Mouse (Mus musculus): ENCODE data around the gene Lancl3. TPM values are rescaled to one million over a fixed set of nuclear protein-coding genes. Genes with fewer than 3 reads are reported as not detected.
"Not testable (repeated sequence)": the region's sequence is repeated elsewhere in the genome, so short reads cannot be mapped to it uniquely, and the experiment has no call there.

Lancl3 gene
- total RNA-seq, 2 experiments from 2014 or later: 4.0 to 5.7 TPM

DNA sequence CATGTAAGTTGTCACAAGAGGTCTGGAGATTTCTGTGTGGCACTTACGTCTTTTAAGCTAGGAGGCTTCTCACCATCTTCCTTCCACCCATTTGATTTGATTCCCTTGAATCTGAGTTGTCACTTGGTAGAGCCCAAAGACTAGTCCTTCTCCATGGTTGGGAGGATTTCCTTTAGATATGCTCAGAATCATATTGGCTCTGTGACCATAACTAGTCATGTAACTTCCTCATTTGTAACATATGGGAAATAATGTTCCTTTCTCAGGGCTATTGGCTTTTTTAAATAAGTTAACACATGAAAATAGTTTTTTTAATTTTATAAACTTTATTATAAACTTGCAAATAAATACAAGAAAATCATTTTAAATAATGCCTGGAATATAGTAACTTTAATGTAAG lies 59.6 kb downstream of the Lancl3 start:
- DNase-seq: no peak

DNA sequence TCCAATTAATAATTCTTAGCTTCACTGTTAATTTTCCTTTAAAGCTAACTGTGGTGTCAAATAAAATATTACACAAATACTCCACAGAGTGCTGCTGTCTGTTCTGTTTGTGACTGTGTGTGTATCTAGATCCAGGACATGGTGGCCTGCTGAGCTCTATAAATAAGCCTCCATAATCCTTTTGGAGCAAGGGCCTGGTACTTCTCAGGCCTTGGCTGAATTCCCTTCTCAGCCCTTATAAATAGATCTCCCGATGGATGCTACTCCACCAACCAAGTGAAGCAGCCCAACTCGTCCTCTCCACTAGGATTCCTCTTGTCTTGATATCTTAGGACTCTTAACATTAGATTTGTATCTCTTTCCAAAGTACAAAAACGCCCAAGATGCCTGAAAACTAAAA lies 71.4 kb downstream of the Lancl3 start:
- peak; percentile 6 for DNase-seq

DNA sequence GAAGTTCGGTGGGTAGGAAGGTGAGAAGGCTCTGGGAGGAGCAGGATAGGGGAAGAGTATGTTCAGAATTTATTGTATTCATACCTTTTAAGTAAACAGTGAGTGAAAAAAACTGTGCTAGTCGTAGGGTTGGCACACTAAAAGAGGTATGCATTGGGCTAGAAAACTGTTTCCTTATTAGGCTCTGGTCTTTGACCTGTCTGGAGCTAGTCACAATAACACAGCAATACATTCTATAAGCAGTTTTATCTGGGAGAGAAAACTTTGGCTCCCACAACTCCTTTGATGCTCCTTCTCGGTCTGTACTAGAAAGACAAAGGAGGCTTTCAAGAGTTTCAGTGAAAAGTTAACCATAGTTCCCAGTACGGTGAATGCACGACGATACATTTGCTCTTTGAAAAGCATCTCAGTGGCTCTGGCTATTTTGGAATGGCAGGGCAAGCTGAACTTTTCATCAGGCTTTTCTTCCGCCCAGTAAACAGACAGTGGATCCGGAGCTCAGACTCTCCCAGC lies 72.3 kb downstream of the Lancl3 start:
- no peak for DNase-seq

DNA sequence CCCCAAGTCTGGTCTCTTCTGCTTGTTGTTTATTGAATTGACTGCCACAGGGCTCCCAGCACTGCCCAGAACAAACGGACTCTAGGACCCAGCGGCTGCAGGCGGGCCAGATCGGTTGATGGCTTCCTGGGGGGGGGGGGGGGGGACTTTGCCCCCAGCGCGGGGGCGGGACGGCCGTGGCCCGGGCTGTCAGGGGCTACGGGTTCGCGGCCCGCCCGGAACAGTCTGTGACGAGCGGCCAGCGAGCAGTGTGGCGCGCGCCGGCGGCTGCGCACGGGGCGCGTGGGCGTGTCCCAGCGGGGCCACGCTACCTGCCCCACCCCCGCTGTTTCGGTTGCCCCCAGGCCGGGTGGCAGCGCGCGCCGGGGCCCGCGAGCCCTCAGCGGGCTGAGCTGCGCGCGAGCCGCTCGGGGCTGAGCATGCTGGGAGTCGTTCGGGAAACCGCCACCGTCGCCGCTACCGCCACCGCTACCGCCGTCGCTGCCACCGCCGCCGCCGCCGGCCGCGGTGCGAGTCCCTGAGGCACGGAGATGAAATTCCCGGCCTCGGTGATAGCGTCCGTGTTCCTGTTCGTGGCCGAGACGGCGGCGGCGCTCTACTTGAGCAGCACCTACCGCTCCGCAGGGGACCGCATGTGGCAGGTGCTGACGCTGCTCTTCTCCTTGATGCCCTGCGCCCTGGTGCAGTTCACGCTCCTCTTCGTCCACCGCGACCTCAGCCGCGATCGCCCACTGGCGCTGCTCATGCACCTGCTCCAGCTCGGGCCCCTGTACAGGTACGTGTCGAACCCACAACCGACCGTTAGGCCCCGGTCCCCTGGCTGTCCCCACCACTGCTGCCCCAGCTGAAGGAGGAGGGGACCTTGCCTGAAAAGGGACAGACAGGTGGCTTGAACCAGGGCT lies 73.0 kb downstream of the Lancl3 start, which contains the start of gene Xk:
Gene Xk (plus strand): TSS at position 297 of the 902 bp plus-strand sequence.
- DNase-seq: peak; percentile 55

DNA sequence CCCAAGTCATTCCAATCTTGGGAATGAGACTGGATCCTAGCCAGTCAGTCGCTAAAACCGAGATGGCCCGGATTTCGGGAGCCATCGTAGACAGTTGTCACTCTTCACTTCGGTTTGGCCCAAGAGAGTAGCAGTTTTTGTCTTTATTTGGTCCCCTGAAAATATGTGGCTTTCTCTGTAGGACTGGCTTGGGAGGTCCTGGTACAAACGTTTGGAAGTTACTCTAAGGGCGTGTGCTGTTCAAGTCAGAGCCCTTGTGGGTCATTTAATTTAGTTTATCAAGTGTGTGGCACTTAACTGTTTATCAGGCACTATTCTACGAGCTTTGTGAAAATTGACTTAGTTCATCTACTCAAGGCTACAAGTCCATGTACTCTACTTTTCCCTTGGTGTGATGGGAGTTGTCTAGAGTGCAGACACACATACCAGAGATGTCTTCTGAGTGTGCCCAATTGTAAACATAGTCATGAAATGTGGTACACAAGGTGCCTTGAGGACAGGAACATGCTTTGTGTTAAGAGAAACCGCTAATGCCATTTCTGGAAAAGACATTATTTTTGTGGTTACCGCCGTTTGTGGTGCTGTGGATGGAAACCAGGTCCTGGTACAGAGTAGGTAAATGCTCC lies 73.8 kb downstream of the Lancl3 start:
- DNase-seq: no peak

DNA sequence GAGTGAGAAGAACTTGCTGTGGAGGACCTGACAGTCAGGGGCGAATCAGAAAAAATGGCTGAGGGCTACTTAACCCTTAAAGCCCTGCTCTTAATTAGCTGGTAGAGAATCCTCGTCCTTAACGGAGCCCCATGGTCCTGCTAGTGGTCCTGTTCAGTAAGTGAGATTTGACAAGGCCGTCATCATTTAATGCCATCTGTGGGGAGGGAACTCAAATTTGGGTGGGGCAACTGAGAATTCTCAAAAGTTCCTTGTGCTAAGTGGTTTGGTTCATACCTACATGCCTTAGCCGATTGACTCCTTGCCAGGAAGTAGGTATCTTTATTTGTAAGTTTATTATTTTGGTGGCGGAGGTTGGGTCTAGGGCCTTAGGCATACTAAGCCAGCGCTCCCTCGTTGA lies 74.6 kb downstream of the Lancl3 start:
- DNase-seq: no peak

DNA sequence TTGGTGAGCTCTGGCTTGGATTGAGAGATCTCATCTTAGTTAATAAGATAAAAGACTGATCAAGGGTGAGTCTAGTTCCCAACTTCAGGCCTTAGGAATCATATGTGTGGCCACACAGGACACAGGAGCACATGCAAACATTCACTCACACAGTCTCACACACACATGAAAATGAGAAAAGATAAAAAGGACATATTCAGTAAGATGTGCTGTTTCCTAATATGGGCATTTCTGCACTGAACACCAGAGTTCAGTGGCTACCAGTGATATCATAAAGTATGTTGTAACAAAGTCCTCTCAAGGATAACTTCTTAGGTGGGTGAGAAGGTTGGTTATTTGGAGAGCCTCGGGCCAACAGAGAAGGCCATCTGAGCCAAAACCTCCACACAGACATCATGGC lies 83.8 kb downstream of the Lancl3 start, which contains the start of gene H2al1m:
Gene H2al1m (plus strand): TSS at position 301 of the 400 bp plus-strand sequence.
- not testable (repeated sequence) for DNase-seq

DNA sequence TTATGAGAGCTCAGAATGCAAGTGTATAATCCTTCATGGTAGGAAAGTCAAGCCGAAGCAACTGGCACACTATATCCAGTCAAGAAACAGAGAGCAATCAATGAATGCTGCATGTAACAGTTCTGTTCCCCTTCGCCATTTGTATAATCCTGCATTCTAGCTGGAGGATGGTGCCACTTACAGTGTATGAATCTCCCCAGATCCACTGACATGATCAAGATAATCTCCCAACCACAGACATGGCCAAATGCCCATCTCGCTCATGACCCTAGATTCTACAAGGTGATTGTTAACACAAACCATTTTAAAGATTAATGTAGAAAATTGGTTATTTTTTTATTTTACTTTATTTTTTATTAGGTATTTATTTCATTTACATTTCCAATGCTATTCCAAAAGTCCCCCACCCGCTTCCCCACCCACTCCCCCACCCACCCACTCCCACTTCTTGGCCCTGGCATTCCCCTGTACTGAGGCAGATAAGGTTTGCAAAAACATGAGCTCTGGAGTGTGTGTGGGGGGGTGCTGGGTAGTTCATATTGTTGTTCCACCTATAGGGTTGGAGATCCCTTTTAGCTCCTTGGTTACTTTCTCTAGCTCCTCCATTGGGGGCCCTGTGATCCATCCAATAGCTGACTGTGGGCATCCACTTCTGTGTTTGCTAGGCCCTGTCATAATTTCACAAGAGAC lies 93.6 kb downstream of the Lancl3 start:
- not testable (repeated sequence) for DNase-seq

DNA sequence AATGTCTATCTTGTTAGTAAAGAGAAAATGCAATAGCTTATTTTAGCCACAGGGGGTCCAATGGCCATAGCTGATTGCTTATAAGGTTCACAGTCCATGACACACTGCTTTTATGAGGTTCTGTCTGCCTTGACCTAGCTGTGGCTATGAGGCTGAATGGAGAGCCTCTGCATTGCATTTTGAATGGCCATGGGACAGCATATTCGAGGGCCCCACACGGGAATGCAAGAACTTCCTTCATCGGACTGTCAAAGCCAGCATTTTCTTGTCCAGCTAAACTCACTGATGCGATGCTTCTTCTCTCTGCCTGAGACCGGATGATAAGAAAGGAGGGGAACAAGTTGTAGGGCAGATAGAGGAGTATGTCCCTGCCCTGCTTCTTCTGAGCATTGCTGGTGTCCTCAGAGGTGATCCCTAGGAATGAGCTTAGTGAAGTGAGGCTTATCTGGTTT lies 98.7 kb downstream of the Lancl3 start:
- no peak for DNase-seq

DNA sequence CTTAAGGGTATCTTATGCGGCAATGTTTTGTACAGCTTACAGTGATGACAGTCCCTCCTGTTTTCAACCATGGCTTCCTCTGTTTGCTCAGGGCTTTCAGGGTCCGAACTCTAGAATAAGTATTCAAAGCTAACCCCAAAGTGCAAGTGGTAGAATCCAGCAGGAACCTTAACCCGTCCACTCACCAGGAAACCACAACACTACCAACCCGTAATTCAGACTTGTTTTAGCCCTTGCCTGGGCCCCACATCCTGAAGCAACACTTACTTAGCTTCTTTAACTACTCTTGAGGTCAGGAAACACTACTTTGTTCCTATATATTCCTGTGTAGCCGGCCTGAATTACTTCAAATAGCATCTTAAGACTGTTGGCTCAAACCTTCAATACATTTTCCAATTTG lies 103.1 kb downstream of the Lancl3 start:
- DNase-seq: no peak

DNA sequence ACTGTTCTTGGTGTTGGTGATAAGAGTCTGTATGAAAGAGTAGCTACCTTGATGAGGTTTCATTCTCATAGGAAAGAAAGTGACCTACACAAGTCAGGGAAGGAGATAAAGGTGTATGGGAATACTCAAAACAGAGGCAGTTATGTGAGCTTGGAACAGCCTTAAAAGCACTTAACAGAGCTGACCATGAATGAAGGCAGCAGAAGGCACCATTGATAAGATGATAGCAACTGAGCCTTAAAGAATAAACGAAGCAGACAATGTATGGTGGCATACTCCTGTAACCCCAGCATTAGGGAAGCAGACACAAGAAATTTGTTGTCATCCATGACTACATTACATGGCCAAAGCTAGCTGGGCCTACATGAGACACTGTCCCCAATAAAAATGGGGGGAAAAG lies 103.8 kb downstream of the Lancl3 start:
- DNase-seq: no peak

DNA sequence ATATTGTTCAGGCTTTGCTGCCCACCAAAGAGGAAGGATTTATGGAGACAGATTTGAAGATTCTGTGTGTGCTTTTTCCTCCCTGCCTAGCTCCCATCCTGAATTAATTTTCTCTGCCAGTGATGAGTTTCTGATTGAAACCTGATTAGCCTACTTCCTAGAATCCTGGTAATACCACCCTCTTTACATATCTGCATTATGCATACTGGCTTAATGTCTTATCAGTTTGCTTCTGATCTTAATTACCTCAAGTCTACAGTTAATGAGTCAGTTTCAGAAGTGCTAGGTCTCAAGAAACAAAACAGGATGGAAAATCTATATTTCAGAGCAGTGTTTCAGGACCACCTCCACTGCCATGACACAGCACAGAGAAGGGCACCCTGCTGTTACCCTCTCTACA lies 116.8 kb downstream of the Lancl3 start:
- DNase-seq: not testable (repeated sequence)

Other genes with a start within 250 kb of the Lancl3 start
- gene Fthl17b, start 236.9 kb upstream of the Lancl3 start, total RNA-seq (2021): not detected
- gene Fthl17c, start 223.3 kb upstream of the Lancl3 start, total RNA-seq (2021): not detected
- gene Fthl17d, start 213.1 kb upstream of the Lancl3 start, total RNA-seq (2021): not detected
- gene Fthl17e, start 166.4 kb upstream of the Lancl3 start, total RNA-seq (2021): not detected
- gene Fthl17f, start 136.9 kb upstream of the Lancl3 start, total RNA-seq (2021): not detected
- gene 4930402K13Rik, start 95.3 kb upstream of the Lancl3 start, total RNA-seq (2021): not detected
- gene Gm14862, start 57.0 kb downstream of the Lancl3 start, total RNA-seq (2021): not detected
- 1 to 10 TPM; 4.6 to 4.9 TPM for gene Xk, start 72.9 kb downstream of the Lancl3 start, total RNA-seq (2021)
- gene H2al1m, start 83.9 kb downstream of the Lancl3 start, total RNA-seq (2021): 1 to 10 TPM in 1 of 2 experiments, under 1 TPM in 1; 0.76 to 1.1 TPM
- not detected for gene H2al1k, start 150.7 kb downstream of the Lancl3 start, total RNA-seq (2021)